Mouse (Mus musculus) embryonic facial prominence, embryonic 15.5 days (tissue): ENCODE measurements around the gene Olfr159. TPM values are rescaled to one million over a fixed set of nuclear protein-coding genes. Genes with fewer than 3 reads are reported as not detected.

Experiments used
- ATAC-seq: fragments of 200-750 bp; cut with Nextera tagmentation; 2 replicates; pipeline ENCODE4 v1.8.0; 2017; ENCODE audit warnings: low read depth, moderate TSS enrichment; ENCODE audit not compliant: insufficient number of reproducible peaks, low FRiP score, low TSS enrichment
- H3K27ac ChIP-seq: fragments of 300-500 bp; sonication (generic); replicated peaks from 2 replicates; pipeline ENCODE4 v1.5.1; 2015; ENCODE audit warnings: mild to moderate bottlenecking, inconsistent platforms
- H3K27me3 ChIP-seq: fragments of 300-500 bp; sonication (generic); 2 replicates; pipeline ENCODE4 v1.6.1; 2015; ENCODE audit warnings: inconsistent platforms
- H3K36me3 ChIP-seq: fragments of 300-500 bp; sonication (generic); 2 replicates; pipeline ENCODE4 v1.6.1; 2015; ENCODE audit warnings: mild to moderate bottlenecking, inconsistent platforms
- H3K4me1 ChIP-seq: fragments of 300-500 bp; sonication (generic); 2 replicates; pipeline ENCODE4 v1.6.1; 2015; ENCODE audit warnings: inconsistent platforms
- H3K4me2 ChIP-seq: fragments of 300-500 bp; sonication (generic); replicated peaks from 2 replicates; pipeline ENCODE4 v1.6.1; 2015; ENCODE audit warnings: mild to moderate bottlenecking, inconsistent platforms
- H3K4me3 ChIP-seq: fragments of 300-500 bp; sonication (generic); replicated peaks from 2 replicates; pipeline ENCODE4 v1.5.1; 2015; ENCODE audit warnings: mild to moderate bottlenecking, inconsistent platforms
- H3K9ac ChIP-seq: fragments of 300-500 bp; sonication (generic); 2 replicates; pipeline ENCODE4 v1.6.1; 2015; ENCODE audit warnings: inconsistent platforms
- H3K9me3 ChIP-seq: fragments of 300-500 bp; sonication (generic); replicated peaks from 2 replicates; pipeline ENCODE4 v1.6.1; 2016; ENCODE audit warnings: inconsistent platforms
- WGBS: fragments of 180-500 bp; shearing (Covaris S2); methylation state at CpG from one replicate; pipeline ENCODE4 v1.1.7; 2015; 5-methylcytosine and 5-hydroxymethylcytosine counted together
- polyA plus RNA-seq: library from polyadenylated mRNA; unstranded; fragments of >200 nt; fragmentation: Nextera tagmentation; extraction: Ambion mirVana; gene quantifications from 2 replicates; pipeline ENCODE4 v1.2.1, GENCODE M21; 2015

Gene Olfr159
- polyA plus RNA-seq, 1 experiment from 2014 or later: not detected

- H3K27me3 ChIP-seq: no peaks in the 10 kb centered on the region
- no peak overlapping the region for H3K4me2 ChIP-seq
- no peak overlapping the region for H3K27ac ChIP-seq
- H3K9ac ChIP-seq: no peak overlapping the region
- H3K4me3 ChIP-seq: no peak overlapping the region
- no peaks in the 10 kb centered on the region for H3K9me3 ChIP-seq
- WGBS: 64% methylated on average over 6 of the region's 6 CpGs
- H3K4me1 ChIP-seq: peaks cover 11% of the 10 kb centered on the region
- H3K36me3 ChIP-seq: no peaks in the 10 kb centered on the region
- ATAC-seq: no peak
These were observed 13.6 kb downstream of the Olfr159 start for GRCm38 (mm10) chr4:43757213-43757612.

GRCm38 (mm10) chr4:43745187-43745586 is 25.6 kb downstream of the Olfr159 start:
- no peaks in the 10 kb centered on the region for H3K4me1 ChIP-seq
- ATAC-seq: no peak
- no peaks in the 10 kb centered on the region for H3K9me3 ChIP-seq
- H3K36me3 ChIP-seq: no peaks in the 10 kb centered on the region
- WGBS: 9% methylated on average over 6 of the region's 6 CpGs
- no peak overlapping the region for H3K4me3 ChIP-seq
- H3K27ac ChIP-seq: no peak overlapping the region
- H3K9ac ChIP-seq: no peak overlapping the region
- no peaks in the 10 kb centered on the region for H3K27me3 ChIP-seq
- H3K4me2 ChIP-seq: no peak overlapping the region

GRCm38 (mm10) chr4:43743099-43743498 is 27.7 kb downstream of the Olfr159 start:
- Histone ChIP-seq H3K36me3 (no peaks in the 10 kb centered on the region), H3K4me1 (no peaks in the 10 kb centered on the region), H3K9ac (no peak overlapping the region), H3K9me3 (no peaks in the 10 kb centered on the region), H3K27ac (no peak overlapping the region), H3K4me2 (no peak overlapping the region), H3K4me3 (no peak overlapping the region), H3K27me3 (no peaks in the 10 kb centered on the region)
- 52% methylated on average over 1 of the region's 1 CpGs for WGBS
- no peak for ATAC-seq

GRCm38 (mm10) chr4:43742637-43743036 is 28.2 kb downstream of the Olfr159 start:
- Histone ChIP-seq H3K9ac (no peak overlapping the region), H3K4me1 (no peaks in the 10 kb centered on the region), H3K4me3 (no peak overlapping the region), H3K36me3 (no peaks in the 10 kb centered on the region), H3K27ac (no peak overlapping the region), H3K27me3 (no peaks in the 10 kb centered on the region), H3K4me2 (no peak overlapping the region), H3K9me3 (no peaks in the 10 kb centered on the region)
- WGBS: 34% methylated on average over 4 of the region's 4 CpGs
- ATAC-seq: no peak

GRCm38 (mm10) chr4:43741526-43741925 is 29.3 kb downstream of the Olfr159 start:
- Histone ChIP-seq H3K9ac (no peak overlapping the region), H3K4me1 (no peaks in the 10 kb centered on the region), H3K27ac (no peak overlapping the region), H3K4me3 (no peak overlapping the region), H3K9me3 (no peaks in the 10 kb centered on the region), H3K4me2 (no peak overlapping the region), H3K27me3 (no peaks in the 10 kb centered on the region), H3K36me3 (no peaks in the 10 kb centered on the region)
- 53% methylated on average over 5 of the region's 5 CpGs for WGBS
- no peak for ATAC-seq

GRCm38 (mm10) chr4:43738989-43739674 is 31.7 kb downstream of the Olfr159 start:
- Histone ChIP-seq H3K4me2 (no peak overlapping the region), H3K4me1 (no peaks in the 10 kb centered on the region), H3K27ac (no peak overlapping the region), H3K36me3 (no peaks in the 10 kb centered on the region), H3K9ac (no peak overlapping the region), H3K9me3 (no peaks in the 10 kb centered on the region), H3K4me3 (no peak overlapping the region), H3K27me3 (no peaks in the 10 kb centered on the region)
- ATAC-seq: no peak
- 74% methylated on average over 8 of the region's 8 CpGs for WGBS

- Histone ChIP-seq H3K4me3 (no peak overlapping the region), H3K9ac (no peak overlapping the region), H3K9me3 (no peaks in the 10 kb centered on the region), H3K27me3 (no peaks in the 10 kb centered on the region), H3K4me2 (no peak overlapping the region), H3K36me3 (no peaks in the 10 kb centered on the region), H3K27ac (no peak overlapping the region), H3K4me1 (no peaks in the 10 kb centered on the region)
- ATAC-seq: no peak
- WGBS: 57% methylated on average over 6 of the region's 6 CpGs
These were observed 33.7 kb downstream of the Olfr159 start for GRCm38 (mm10) chr4:43737144-43737543.

- no peak overlapping the region for H3K4me2 ChIP-seq
- ATAC-seq: no peak
- no peak overlapping the region for H3K4me3 ChIP-seq
- no peaks in the 10 kb centered on the region for H3K9me3 ChIP-seq
- no peaks in the 10 kb centered on the region for H3K36me3 ChIP-seq
- H3K27ac ChIP-seq: no peak overlapping the region
- H3K9ac ChIP-seq: no peak overlapping the region
- H3K27me3 ChIP-seq: no peaks in the 10 kb centered on the region
- peaks cover 15% of the 10 kb centered on the region for H3K4me1 ChIP-seq
- WGBS: 77% methylated on average over 5 of the region's 5 CpGs
These were observed 37.6 kb downstream of the Olfr159 start for GRCm38 (mm10) chr4:43733186-43733585.

- Histone ChIP-seq H3K4me3 (no peak overlapping the region), H3K4me1 (peaks cover 25% of the 10 kb centered on the region), H3K9ac (no peak overlapping the region)
These were observed 38.6 kb downstream of the Olfr159 start for GRCm38 (mm10) chr4:43732171-43732570.

GRCm38 (mm10) chr4:43730750-43731297 is 40.0 kb downstream of the Olfr159 start:
- 76% methylated on average over 21 of the region's 21 CpGs for WGBS
- Histone ChIP-seq H3K4me3 (no peak overlapping the region), H3K9ac (no peak overlapping the region), H3K27ac (no peak overlapping the region), H3K4me1 (peaks cover 37% of the 10 kb centered on the region), H3K27me3 (no peaks in the 10 kb centered on the region), H3K36me3 (no peaks in the 10 kb centered on the region), H3K9me3 (no peaks in the 10 kb centered on the region), H3K4me2 (no peak overlapping the region)
- ATAC-seq: no peak

More at GRCm38 (mm10) chr4:43732171-43732570, 38.6 kb downstream of the Olfr159 start:
- 19% methylated on average over 1 of the region's 1 CpGs for WGBS
- no peak overlapping the region for H3K4me2 ChIP-seq
- no peak overlapping the region for H3K27ac ChIP-seq
- no peaks in the 10 kb centered on the region for H3K36me3 ChIP-seq
- no peaks in the 10 kb centered on the region for H3K27me3 ChIP-seq
- no peak for ATAC-seq
- H3K9me3 ChIP-seq: no peaks in the 10 kb centered on the region

- H3K4me2 ChIP-seq: no peak within 1 kb of the TSS
- H3K27ac ChIP-seq: peak within 1 kb of the TSS; percentile 22; the same call in 1 of the 2 replicates
These were observed 40.8 kb downstream of the Olfr159 start, which contains the start of gene Spaar for GRCm38 (mm10) chr4:43729794-43730550. Spaar (plus strand) TSS chr4:43730034.

More at GRCm38 (mm10) chr4:43729794-43730550, 40.8 kb downstream of the Olfr159 start, which contains the start of gene Spaar:
- Histone ChIP-seq H3K4me3 (no peak within 1 kb of the TSS), H3K4me1 (peaks cover 37% of the 10 kb centered on the region), H3K9ac (no peak within 1 kb of the TSS), H3K27me3 (no peaks in the 10 kb centered on the region), H3K36me3 (no peaks in the 10 kb centered on the region), H3K9me3 (no peaks in the 10 kb centered on the region)
- ATAC-seq: no peak
- 64% methylated on average over 14 of the region's 14 CpGs for WGBS
